Mouse (Mus musculus): ENCODE results near the gene Kpna6.

GRCm38 (mm10) chr4:129622120-129622802 lies 50.3 kb downstream of the Kpna6 start:
- TF ChIP-seq EP300 (IDR thresholded peaks at IDR 0.05; ENCODE audit: low read depth in 1 of 2, low read length in 2 of 2) (no peak), USF2 (IDR thresholded peaks at IDR 0.05; ENCODE audit: borderline replicate concordance in 1 of 2, insufficient read depth in 1 of 2, low read depth in 1 of 2, low read length in 2 of 2) (no peak), POLR2A (IDR thresholded peaks at IDR 0.05; ENCODE audit: control insufficient read depth in 1 of 2, insufficient read depth in 1 of 2, low read depth in 1 of 2, low read length in 2 of 2, poor library complexity in 1 of 2) (no peak), POLR2AphosphoS2 (IDR thresholded peaks at IDR 0.05; ENCODE audit: low read length) (no peak), CHD2 (IDR thresholded peaks at IDR 0.05; ENCODE audit: low read length) (no peak), MYC (IDR thresholded peaks at IDR 0.05; ENCODE audit: low read depth, low read length) (no peak), TCF12 (IDR thresholded peaks at IDR 0.05; ENCODE audit: low read depth, low read length) (no peak), CTCF (IDR thresholded peaks at IDR 0.05 in 2 of 3, conservative IDR thresholded peaks at IDR 0.05 in 1 of 3; ENCODE audit: control insufficient read depth in 1 of 3, insufficient read depth in 1 of 3, low read depth in 2 of 3, low read length in 3 of 3, poor library complexity in 1 of 3, severe bottlenecking in 1 of 3) (no peak), SIN3A (IDR thresholded peaks at IDR 0.05; ENCODE audit: low read length) (no peak), GATA1 (IDR thresholded peaks at IDR 0.05; ENCODE audit: low read depth, low read length) (no peak), CHD1 (IDR thresholded peaks at IDR 0.05; ENCODE audit: low read depth, low read length) (no peak), JUND (IDR thresholded peaks at IDR 0.05; ENCODE audit: low read depth, low read length) (no peak)

All from MEL (cell line).